Mouse (Mus musculus) heart, postnatal 10 days (tissue): ENCODE data around the gene Retsat. TPM values are rescaled to one million over a fixed set of nuclear protein-coding genes. Genes with fewer than 3 reads are reported as not detected.

ENCODE experiments used
- DNase-seq, 2 experiments: peaks; one replicate each; pipeline ENCODE4 v3.0.0; 2021
- intact Hi-C: fragments of 180-260 bp; cut with DNase I; formaldehyde crosslinking; loops from one replicate; pipeline ENCODE4 v1.15.1; 2025
- total RNA-seq, 2 experiments: library from RNA; stranded (reverse); gene quantifications; 2 replicates each; pipeline ENCODE4 v1.2.3; 2021

The Retsat gene
- total RNA-seq, 2 experiments from 2014 or later = 141 to 152 TPM

GRCm38 (mm10) chr6:72586701-72587100 is 11.6 kb upstream of the Retsat start:
- intact Hi-C loops = no loop called here
- no peak for DNase-seq

- DNase-seq = no peak
- intact Hi-C loops = no loop called here
These were observed 10.0 kb upstream of the Retsat start for GRCm38 (mm10) chr6:72588307-72588706.

GRCm38 (mm10) chr6:72590111-72590510 is 8.2 kb upstream of the Retsat start:
- intact Hi-C loops = no loop called here
- DNase-seq = no peak

GRCm38 (mm10) chr6:72593011-72593803 is 5.1 kb upstream of the Retsat start:
- intact Hi-C loops = no loop called here
- no peak for DNase-seq

- no peak for DNase-seq
- intact Hi-C loops = no loop called here
These were observed 4.4 kb upstream of the Retsat start for GRCm38 (mm10) chr6:72593914-72594313.

- peak; percentile 29 to 43 for DNase-seq
- intact Hi-C loops = no loop called here
These were observed 996 bp upstream of the Retsat start for GRCm38 (mm10) chr6:72597083-72597874.

GRCm38 (mm10) chr6:72598791-72599557 is 699 bp downstream of the Retsat start:
- peak; percentile 74 to 80 for DNase-seq
- intact Hi-C loops = no loop called here

GRCm38 (mm10) chr6:72600216-72600615 is 1.9 kb downstream of the Retsat start:
- no peak for DNase-seq
- intact Hi-C loops = no loop called here

GRCm38 (mm10) chr6:72600771-72601170 is 2.5 kb downstream of the Retsat start:
- no peak for DNase-seq
- intact Hi-C loops = no loop called here

- DNase-seq = peak; percentile 85 to 88
- intact Hi-C loops = no loop called here
These were observed 3.5 kb downstream of the Retsat start for GRCm38 (mm10) chr6:72601732-72602131.

- no peak for DNase-seq
- intact Hi-C loops = no loop called here
These were observed 5.8 kb downstream of the Retsat start for GRCm38 (mm10) chr6:72604066-72604465.

- intact Hi-C loops = no loop called here
- DNase-seq = no peak
These were observed 8.8 kb downstream of the Retsat start for GRCm38 (mm10) chr6:72607060-72607459.

- intact Hi-C loops = no loop called here
- DNase-seq = no peak
These were observed 9.4 kb downstream of the Retsat start for GRCm38 (mm10) chr6:72607676-72608075.

GRCm38 (mm10) chr6:72608662-72609184 is 10.4 kb downstream of the Retsat start:
- no peak for DNase-seq
- intact Hi-C loops = no loop called here

- DNase-seq = no peak
- intact Hi-C loops = no loop called here
These were observed 12.0 kb downstream of the Retsat start for GRCm38 (mm10) chr6:72610261-72610660.

- intact Hi-C loops = no loop called here
- DNase-seq = no peak
These were observed 16.9 kb downstream of the Retsat start for GRCm38 (mm10) chr6:72615151-72615550.

- intact Hi-C loops = no loop called here
- DNase-seq = peak in 1 of 2 experiments; percentile 43
These were observed 17.5 kb downstream of the Retsat start for GRCm38 (mm10) chr6:72615561-72616375.

- peak; percentile 95 to 97 for DNase-seq
- intact Hi-C loops = no loop called here
These were observed 18.5 kb downstream of the Retsat start, which contains the start of gene Tgoln1 for GRCm38 (mm10) chr6:72616643-72617288. Tgoln1 (minus strand) TSS chr6:72617000.

GRCm38 (mm10) chr6:72619734-72620532 is 21.7 kb downstream of the Retsat start:
- intact Hi-C loops = no loop called here
- no peak for DNase-seq
